Mouse (Mus musculus) MEL-GATA-1-ER (cell line): Measurements from ENCODE around the gene Fam57b.
A peak's percentile ranks its signal among the peaks of the same experiment; 100 is the strongest.

Experiments
- DNase-seq: peaks from one replicate; pipeline ENCODE4 v3.0.0-alpha.2; 2012; ENCODE audit warnings: low read depth; ENCODE audit errors: extremely low read depth

Fam57b gene

GRCm38 (mm10) chr7:126798127-126799049 lies 920 bp downstream of the Fam57b start:
- DNase-seq, result no peak

- DNase-seq, result peak; percentile 90
Measured at GRCm38 (mm10) chr7:126799050-126799467, 1.6 kb downstream of the Fam57b start.

- peak; percentile 80 for DNase-seq
Measured at GRCm38 (mm10) chr7:126799468-126800268, 2.2 kb downstream of the Fam57b start.

GRCm38 (mm10) chr7:126800269-126801056 lies 3.0 kb downstream of the Fam57b start:
- no peak for DNase-seq

GRCm38 (mm10) chr7:126801057-126801422 lies 3.6 kb downstream of the Fam57b start:
- no peak for DNase-seq

- no peak for DNase-seq
Measured at GRCm38 (mm10) chr7:126802134-126802889, 4.8 kb downstream of the Fam57b start.

GRCm38 (mm10) chr7:126803181-126803580 lies 5.7 kb downstream of the Fam57b start:
- no peak for DNase-seq

GRCm38 (mm10) chr7:126803751-126804150 lies 6.3 kb downstream of the Fam57b start:
- no peak for DNase-seq

GRCm38 (mm10) chr7:126806956-126807355 lies 9.5 kb downstream of the Fam57b start:
- no peak for DNase-seq

- no peak for DNase-seq
Measured at GRCm38 (mm10) chr7:126807405-126807804, 9.9 kb downstream of the Fam57b start.

- DNase-seq, result no peak
Measured at GRCm38 (mm10) chr7:126808703-126809455, 11.4 kb downstream of the Fam57b start.

GRCm38 (mm10) chr7:126809723-126810369 lies 12.4 kb downstream of the Fam57b start:
- no peak for DNase-seq

GRCm38 (mm10) chr7:126815726-126816222 lies 18.3 kb downstream of the Fam57b start:
- DNase-seq, result no peak

GRCm38 (mm10) chr7:126816494-126816893 lies 19.0 kb downstream of the Fam57b start:
- no peak for DNase-seq

- DNase-seq, result no peak
Measured at GRCm38 (mm10) chr7:126817595-126817994, 20.1 kb downstream of the Fam57b start.

- DNase-seq, result no peak
Measured at GRCm38 (mm10) chr7:126818818-126819217, 21.4 kb downstream of the Fam57b start.

- DNase-seq, result no peak
Measured at GRCm38 (mm10) chr7:126821835-126822511, 24.5 kb downstream of the Fam57b start.

- no peak for DNase-seq
Measured at GRCm38 (mm10) chr7:126822741-126823140, 25.3 kb downstream of the Fam57b start.
